Mouse (Mus musculus): ENCODE measurements around the gene Tmem95. TPM values are rescaled to one million over a fixed set of nuclear protein-coding genes. Genes with fewer than 3 reads are reported as not detected.

The Tmem95 gene
- polyA plus RNA-seq, 1 experiment from 2014 or later = not detected

GRCm38 (mm10) chr11:69883066-69883465 is 5.2 kb upstream of the Tmem95 start:
- peak; percentile 63 for TF ChIP-seq CTCF (IDR thresholded peaks at IDR 0.05; ENCODE audit: low read depth)
- H3K9me3 ChIP-seq (ENCODE audit: control insufficient read depth) = no peaks in the 10 kb centered on the region
- H3K36me3 ChIP-seq (ENCODE audit: control insufficient read depth, insufficient read depth) = no peaks in the 10 kb centered on the region
- no peak overlapping the region for H3K27ac ChIP-seq (ENCODE audit: low read depth, low read length)
- H3K4me3 ChIP-seq (ENCODE audit: low read depth, low read length) = no peak overlapping the region
- WGBS = 67% methylated on average over 4 of the region's 4 CpGs
- H3K4me1 ChIP-seq (replicated peaks; ENCODE audit: control insufficient read depth, insufficient read depth, low read length) = peaks cover 5% of the 10 kb centered on the region; the same call in 1 of the 2 replicates
- H3K9ac ChIP-seq (ENCODE audit: low read depth, low read length) = no peak overlapping the region
- no peak overlapping the region for H3K4me2 ChIP-seq (replicated peaks; ENCODE audit: low read depth)
- no peaks in the 10 kb centered on the region for H3K27me3 ChIP-seq (replicated peaks; ENCODE audit: control insufficient read depth, insufficient read depth, low read length)
- ATAC-seq = no peak

- whole genome bisulfite sequencing = 56% methylated on average over 21 of the region's 21 CpGs
These were observed 4.2 kb upstream of the Tmem95 start for GRCm38 (mm10) chr11:69881787-69882670.

GRCm38 (mm10) chr11:69880853-69881603 is 3.2 kb upstream of the Tmem95 start, which contains the start of gene Kctd11:
Kctd11 (minus strand) TSS chr11:69881406.
- WGBS = under 1% methylated on average over 46 of the region's 46 CpGs
- Histone ChIP-seq H3K4me3 (ENCODE audit: low read depth, low read length) (peak within 1 kb of the TSS; percentile 62), H3K27ac (ENCODE audit: low read depth, low read length) (peak within 1 kb of the TSS; percentile 76), H3K27me3 (replicated peaks; ENCODE audit: control insufficient read depth, insufficient read depth, low read length) (no peaks in the 10 kb centered on the region), H3K36me3 (ENCODE audit: control insufficient read depth, insufficient read depth) (no peaks in the 10 kb centered on the region), H3K9ac (ENCODE audit: low read depth, low read length) (peak within 1 kb of the TSS; percentile 51), H3K4me1 (replicated peaks; ENCODE audit: control insufficient read depth, insufficient read depth, low read length) (peaks cover 5% of the 10 kb centered on the region; the same call in 1 of the 2 replicates), H3K9me3 (ENCODE audit: control insufficient read depth) (no peaks in the 10 kb centered on the region), H3K4me2 (replicated peaks; ENCODE audit: low read depth) (peak within 1 kb of the TSS; percentile 87)
- ATAC-seq = peak; percentile 69
- peak; percentile 63 for TF ChIP-seq CTCF (IDR thresholded peaks at IDR 0.05; ENCODE audit: low read depth)

More at GRCm38 (mm10) chr11:69881787-69882670, 4.2 kb upstream of the Tmem95 start:
- Histone ChIP-seq H3K36me3 (ENCODE audit: control insufficient read depth, insufficient read depth) (no peaks in the 10 kb centered on the region), H3K4me3 (ENCODE audit: low read depth, low read length) (peak overlapping the region; percentile 62), H3K27ac (ENCODE audit: low read depth, low read length) (0 out of 2 replicates have a peak overlapping the region, but pooled peaks have one; percentile 76), H3K9me3 (ENCODE audit: control insufficient read depth) (no peaks in the 10 kb centered on the region), H3K4me2 (replicated peaks; ENCODE audit: low read depth) (peak overlapping the region; percentile 87), H3K27me3 (replicated peaks; ENCODE audit: control insufficient read depth, insufficient read depth, low read length) (no peaks in the 10 kb centered on the region), H3K9ac (ENCODE audit: low read depth, low read length) (peak overlapping the region; percentile 51; the same call in 1 of the 2 replicates), H3K4me1 (replicated peaks; ENCODE audit: control insufficient read depth, insufficient read depth, low read length) (peaks cover 5% of the 10 kb centered on the region; the same call in 1 of the 2 replicates)
- TF ChIP-seq CTCF (IDR thresholded peaks at IDR 0.05; ENCODE audit: low read depth) = no peak
- ATAC-seq = no peak

GRCm38 (mm10) chr11:69880506-69880852 is 2.7 kb upstream of the Tmem95 start:
- no peaks in the 10 kb centered on the region for H3K27me3 ChIP-seq (replicated peaks; ENCODE audit: control insufficient read depth, insufficient read depth, low read length)
- under 1% methylated on average over 18 of the region's 18 CpGs for WGBS
- peak overlapping the region; percentile 51 for H3K9ac ChIP-seq (ENCODE audit: low read depth, low read length)
- H3K4me3 ChIP-seq (ENCODE audit: low read depth, low read length) = peak overlapping the region; percentile 62
- H3K4me2 ChIP-seq (replicated peaks; ENCODE audit: low read depth) = peak overlapping the region; percentile 87
- peak overlapping the region; percentile 76 for H3K27ac ChIP-seq (ENCODE audit: low read depth, low read length)
- ATAC-seq = peak; percentile 54
- peaks cover 5% of the 10 kb centered on the region; the same call in 1 of the 2 replicates for H3K4me1 ChIP-seq (replicated peaks; ENCODE audit: control insufficient read depth, insufficient read depth, low read length)
- no peaks in the 10 kb centered on the region for H3K36me3 ChIP-seq (ENCODE audit: control insufficient read depth, insufficient read depth)
- peak; percentile 89 for TF ChIP-seq CTCF (IDR thresholded peaks at IDR 0.05; ENCODE audit: low read depth)
- no peaks in the 10 kb centered on the region for H3K9me3 ChIP-seq (ENCODE audit: control insufficient read depth)

- Histone ChIP-seq H3K9ac (ENCODE audit: low read depth, low read length) (peak overlapping the region; percentile 51), H3K9me3 (ENCODE audit: control insufficient read depth) (no peaks in the 10 kb centered on the region), H3K27me3 (replicated peaks; ENCODE audit: control insufficient read depth, insufficient read depth, low read length) (no peaks in the 10 kb centered on the region), H3K4me2 (replicated peaks; ENCODE audit: low read depth) (peak overlapping the region; percentile 87), H3K27ac (ENCODE audit: low read depth, low read length) (no peak overlapping the region), H3K4me3 (ENCODE audit: low read depth, low read length) (peak overlapping the region; percentile 62), H3K4me1 (replicated peaks; ENCODE audit: control insufficient read depth, insufficient read depth, low read length) (peaks cover 5% of the 10 kb centered on the region; the same call in 1 of the 2 replicates), H3K36me3 (ENCODE audit: control insufficient read depth, insufficient read depth) (no peaks in the 10 kb centered on the region)
- 46% methylated on average over 15 of the region's 15 CpGs for WGBS
- ATAC-seq = no peak
- no peak for TF ChIP-seq CTCF (IDR thresholded peaks at IDR 0.05; ENCODE audit: low read depth)
These were observed 1.9 kb upstream of the Tmem95 start for GRCm38 (mm10) chr11:69879711-69880110.

GRCm38 (mm10) chr11:69878952-69879351 is 1.1 kb upstream of the Tmem95 start:
- Histone ChIP-seq H3K4me3 (ENCODE audit: low read depth, low read length) (no peak overlapping the region), H3K36me3 (ENCODE audit: control insufficient read depth, insufficient read depth) (no peaks in the 10 kb centered on the region), H3K27me3 (replicated peaks; ENCODE audit: control insufficient read depth, insufficient read depth, low read length) (no peaks in the 10 kb centered on the region), H3K27ac (ENCODE audit: low read depth, low read length) (no peak overlapping the region), H3K9me3 (ENCODE audit: control insufficient read depth) (no peaks in the 10 kb centered on the region), H3K9ac (ENCODE audit: low read depth, low read length) (no peak overlapping the region), H3K4me2 (replicated peaks; ENCODE audit: low read depth) (peak overlapping the region; percentile 87), H3K4me1 (replicated peaks; ENCODE audit: control insufficient read depth, insufficient read depth, low read length) (peaks cover 5% of the 10 kb centered on the region; the same call in 1 of the 2 replicates)
- WGBS = 80% methylated on average over 6 of the region's 6 CpGs
- TF ChIP-seq CTCF (IDR thresholded peaks at IDR 0.05; ENCODE audit: low read depth) = no peak
- no peak for ATAC-seq

Data from intestine, postnatal 0 days (tissue).